Mouse (Mus musculus) heart, postnatal 36 days (tissue): ENCODE measurements around the gene Dpy19l3. TPM values are rescaled to one million over a fixed set of nuclear protein-coding genes. Genes with fewer than 3 reads are reported as not detected.
A peak's percentile ranks its signal among the peaks of the same experiment; 100 is the strongest.

ENCODE experiments used
- DNase-seq, 2 experiments: peaks; one replicate each; pipeline ENCODE4 v3.0.0; 2021 to 2022
- intact Hi-C: fragments of 180-260 bp; cut with DNase I; formaldehyde crosslinking; loops from one replicate; pipeline ENCODE4 v1.15.1; 2025
- total RNA-seq, 2 experiments: library from RNA; stranded (reverse); gene quantifications; 2 replicates each; pipeline ENCODE4 v1.2.3; 2021

Dpy19l3 gene
- total RNA-seq, 2 experiments from 2014 or later = 3.5 to 3.7 TPM

GRCm38 (mm10) chr7:35648239-35649069, 105.8 kb downstream of the Dpy19l3 start:
- intact Hi-C loops = loop anchor here (5.0 to 10.0 kb wide), 2 partner anchors 61 to 254 kb away; partner anchors contain the start of genes Ankrd27, Cep89, Faap24 and Rgs9bp

GRCm38 (mm10) chr7:35647101-35647698, 107.1 kb downstream of the Dpy19l3 start, which contains the start of gene Pdcd5:
TSS of gene Pdcd5 (minus strand) at chr7:35647521.
- peak; percentile 98 to 99 for DNase-seq
- intact Hi-C loops = loop anchor here (5.0 to 10.0 kb wide), 2 partner anchors 60 to 252 kb away; partner anchors contain the start of genes Ankrd27, Cep89, Faap24 and Rgs9bp

More at GRCm38 (mm10) chr7:35648239-35649069, 105.8 kb downstream of the Dpy19l3 start:
- no peak for DNase-seq

- peak in 1 of 2 experiments; percentile 18 for DNase-seq
- intact Hi-C loops = loop anchor here (5.0 to 10.0 kb wide), 2 partner anchors 59 to 252 kb away; partner anchors contain the start of genes Ankrd27, Cep89, Faap24 and Rgs9bp
These were observed 107.8 kb downstream of the Dpy19l3 start for GRCm38 (mm10) chr7:35646317-35647081.

- intact Hi-C loops = loop anchor here (10.0 kb wide), 1 partner anchor 245 kb away; the partner anchor contains the start of genes Cep89 and Faap24
- no peak for DNase-seq
These were observed 114.2 kb downstream of the Dpy19l3 start for GRCm38 (mm10) chr7:35640072-35640471.

- no peak for DNase-seq
- intact Hi-C loops = loop anchor here (1.0 kb wide), 1 partner anchor 91 kb away; no protein-coding TSS in a partner anchor
These were observed 117.4 kb downstream of the Dpy19l3 start for GRCm38 (mm10) chr7:35636874-35637273.

- peak; percentile 5 to 23 for DNase-seq
- intact Hi-C loops = loop anchor here (1.0 kb wide), 1 partner anchor 90 kb away; no protein-coding TSS in a partner anchor
These were observed 118.0 kb downstream of the Dpy19l3 start for GRCm38 (mm10) chr7:35636229-35636628.

Other genes with a start within 250 kb of the Dpy19l3 start
- not detected for gene Tdrd12, start 216.7 kb downstream of the Dpy19l3 start, total RNA-seq
- gene Nudt19, start 198.2 kb downstream of the Dpy19l3 start, total RNA-seq = 10 to 100 TPM; 66.8 to 82.3 TPM
- gene Rgs9bp, start 168.9 kb downstream of the Dpy19l3 start, total RNA-seq = under 1 TPM; 0.03 to 0.06 TPM
- gene Ankrd27, start 168.2 kb downstream of the Dpy19l3 start, total RNA-seq = 10 to 100 TPM; 11.2 to 13.0 TPM
- gene Pdcd5, start 106.9 kb downstream of the Dpy19l3 start, total RNA-seq = 100 to 1,000 TPM; 112 to 114 TPM
- gene Zfp507, start 48.5 kb upstream of the Dpy19l3 start, total RNA-seq = 10 to 100 TPM; 13.7 to 13.8 TPM